Mouse (Mus musculus) frontal cortex, adult 2 months (tissue): Measurements from ENCODE around the gene Shprh. TPM values are rescaled to one million over a fixed set of nuclear protein-coding genes. Genes with fewer than 3 reads are reported as not detected.
A peak's percentile ranks its signal among the peaks of the same experiment; 100 is the strongest.
"Not testable (repeated sequence)": the region's sequence is repeated elsewhere in the genome, so short reads cannot be mapped to it uniquely, and the experiment has no call there.

ENCODE experiments used
- DNase-seq, 2 experiments: peaks; one replicate each; pipeline ENCODE4 v3.0.0; 2022; ENCODE audit warnings: low spot score in 1 of 2; ENCODE audit errors: extremely low spot score in 1 of 2
- polyA plus RNA-seq: library from polyadenylated mRNA; depleted of rRNA; stranded (reverse); fragments of >200 nt; gene quantifications from 2 replicates; pipeline ENCODE4 v1.2.3, GENCODE M21; 2012; rRNA removed

Shprh gene
- 14.3 and 16.1 TPM in 2 replicates for polyA plus RNA-seq

DNA sequence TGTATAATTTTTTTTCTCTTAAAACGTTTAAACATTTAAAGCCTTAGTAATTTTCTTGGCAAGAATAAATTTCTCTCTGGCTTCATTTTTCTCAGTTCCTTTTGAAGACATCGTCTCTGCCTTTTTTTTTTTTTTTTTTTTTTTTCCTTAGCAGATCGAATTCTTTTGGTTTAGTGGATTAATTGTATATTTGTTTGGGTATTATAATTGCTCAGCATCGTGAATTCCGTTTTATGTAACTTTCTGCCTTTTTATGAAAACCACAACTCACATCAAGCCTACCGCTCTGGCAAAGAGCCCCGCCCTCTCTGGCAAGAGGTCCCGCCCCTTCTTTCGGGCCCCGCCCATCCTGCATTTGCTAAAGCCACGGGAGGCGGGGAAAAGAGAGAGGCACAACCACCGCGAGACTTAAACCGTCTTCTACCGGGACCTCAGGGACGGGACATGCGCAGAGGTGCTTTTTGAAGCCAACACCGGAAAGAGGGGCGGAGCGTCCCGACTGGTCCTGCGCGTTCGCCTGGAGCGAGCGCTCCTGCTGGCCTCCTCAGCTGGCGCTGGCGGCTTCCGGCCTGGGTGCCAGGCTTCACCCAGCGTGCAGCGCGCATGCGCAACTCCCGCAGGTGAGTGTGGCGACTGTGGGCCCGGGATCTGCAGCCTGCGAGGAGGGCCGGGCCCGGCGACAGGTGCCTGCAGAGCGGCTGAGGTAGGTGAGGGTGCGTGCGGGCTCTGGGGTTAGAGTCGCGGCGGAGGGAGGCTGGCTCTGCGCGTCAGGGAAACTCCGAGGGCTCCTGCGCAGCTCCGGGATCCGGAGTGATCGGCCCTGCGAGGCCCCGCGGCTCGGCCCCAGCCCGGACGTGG, at the start of gene Shprh:
Shprh (plus strand) TSS at position 544 of the 858 bp plus-strand sequence.
- peak; percentile 98 for DNase-seq

DNA sequence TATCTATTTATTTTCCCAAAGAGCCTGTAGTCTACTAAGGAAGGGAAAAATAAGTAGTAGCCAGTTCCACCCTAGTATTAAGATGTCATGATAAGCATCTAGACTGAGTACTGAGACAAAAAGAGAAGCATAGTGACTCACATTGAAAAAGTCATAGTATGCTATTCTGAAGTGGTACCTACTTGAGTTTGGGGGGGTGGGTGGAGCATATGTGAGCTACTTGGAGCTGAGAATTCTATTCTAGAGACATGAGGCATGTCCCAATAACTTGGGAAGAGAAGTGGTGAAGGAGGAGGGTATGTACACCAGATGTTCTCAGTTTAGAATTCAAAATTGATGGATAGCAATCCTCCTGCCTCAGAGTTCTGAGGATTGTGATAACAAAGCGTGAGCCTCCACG, 27.4 kb upstream of the Shprh start:
- peak in 1 of 2 experiments; percentile 20 for DNase-seq

DNA sequence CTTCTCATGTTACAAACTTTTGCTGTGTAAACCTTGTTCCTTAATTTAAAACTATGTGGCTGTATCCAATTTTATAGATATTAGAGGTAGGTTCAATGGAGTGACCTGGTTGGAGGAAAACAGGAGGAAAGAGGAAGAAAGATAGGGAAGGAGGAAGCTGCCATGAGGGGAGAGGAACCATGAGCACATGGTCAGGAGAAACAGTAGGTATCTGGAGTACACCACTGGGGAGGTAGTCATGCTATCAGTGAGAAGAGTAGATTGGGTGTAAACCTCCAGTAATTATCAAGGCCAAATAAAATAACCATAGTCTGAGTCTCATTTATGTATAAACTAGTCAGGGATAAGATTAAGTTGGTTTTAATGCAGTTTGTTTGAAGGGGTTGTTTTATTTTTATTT, 3.6 kb upstream of the Shprh start:
- DNase-seq: no peak

- no peak for DNase-seq
Measured at GRCm38 (mm10) chr10:11148446-11148845, 781 bp upstream of the Shprh start.

DNA sequence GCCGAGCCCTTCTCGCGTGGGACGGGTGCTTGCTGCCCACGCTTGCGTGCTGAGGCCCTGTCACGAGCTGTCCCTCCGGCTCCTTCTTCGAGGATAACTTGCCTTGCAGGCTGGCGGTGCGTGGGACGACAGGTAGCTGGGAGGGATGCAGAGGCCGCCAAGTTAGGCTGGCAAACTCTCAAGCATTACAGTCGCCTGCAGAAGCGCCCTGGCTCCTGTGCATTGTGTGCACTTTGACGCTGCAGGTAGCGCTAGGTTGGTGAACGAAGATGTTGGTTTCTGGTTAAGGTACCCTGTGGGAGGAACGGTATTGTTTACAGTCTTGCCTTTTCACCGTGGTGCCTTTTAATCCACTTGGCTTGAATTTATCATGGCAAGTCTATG, 507 bp downstream of the Shprh start:
- peak in 1 of 2 experiments; percentile 6 for DNase-seq

GRCm38 (mm10) chr10:11151644-11152043, 2.4 kb downstream of the Shprh start:
- DNase-seq: no peak

- no peak for DNase-seq
Measured at GRCm38 (mm10) chr10:11157039-11157438, 7.8 kb downstream of the Shprh start.

GRCm38 (mm10) chr10:11164537-11164936, 15.3 kb downstream of the Shprh start:
- no peak for DNase-seq

DNA sequence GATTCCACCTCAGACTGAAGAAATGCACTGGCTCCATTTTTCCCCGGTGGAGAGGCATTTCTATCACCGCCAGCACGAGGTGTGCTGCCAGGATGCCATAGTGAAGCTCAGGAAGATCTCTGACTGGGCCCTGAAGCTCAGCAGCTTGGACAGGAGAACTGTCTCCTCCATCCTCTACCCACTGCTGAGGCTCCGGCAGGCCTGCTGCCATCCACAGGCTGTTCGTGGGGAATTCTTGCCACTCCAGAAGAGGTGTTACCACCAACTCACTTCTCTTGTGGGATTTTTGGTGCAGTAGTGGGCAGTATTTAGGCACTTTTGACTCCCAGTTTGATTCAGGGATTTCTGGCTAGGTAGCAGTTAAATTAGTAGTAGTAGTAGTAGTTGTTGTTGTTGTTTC, 21.0 kb downstream of the Shprh start:
- DNase-seq: peak in 1 of 2 experiments; percentile 27

- no peak for DNase-seq
Measured at GRCm38 (mm10) chr10:11171615-11172014, 22.4 kb downstream of the Shprh start.

- no peak for DNase-seq
Measured at GRCm38 (mm10) chr10:11172519-11172918, 23.3 kb downstream of the Shprh start.

DNA sequence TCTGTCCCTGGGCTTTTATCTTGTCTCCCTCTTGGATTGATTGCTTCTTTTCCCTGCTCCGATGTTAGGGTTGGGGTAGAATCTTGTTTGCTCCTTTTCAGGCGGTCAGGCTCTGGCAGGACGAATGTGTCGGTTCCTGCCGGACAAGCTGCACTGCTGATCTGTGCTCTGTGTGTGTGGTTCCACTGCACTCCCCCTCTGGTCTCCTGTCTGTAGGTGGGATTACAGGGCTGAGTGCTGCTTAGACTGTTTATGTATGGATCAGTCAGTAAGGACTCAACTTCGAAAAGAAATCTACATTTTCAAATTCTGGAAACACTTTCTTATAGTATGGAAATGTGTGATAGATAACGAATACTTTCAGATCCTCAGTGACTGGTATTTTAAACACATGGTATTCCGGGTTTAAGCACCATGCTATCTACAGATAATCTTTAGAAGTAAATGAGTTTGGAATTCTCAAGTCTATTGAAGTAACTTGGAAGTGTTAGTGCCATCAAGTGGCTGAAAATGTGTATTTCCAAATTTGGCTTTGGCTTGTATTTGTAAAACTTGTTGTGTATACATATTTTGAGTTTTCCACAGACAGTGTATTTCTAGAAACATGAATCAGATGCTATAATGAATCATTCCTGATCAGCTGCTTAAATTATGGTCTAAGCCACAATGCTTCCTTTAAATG, 26.7 kb downstream of the Shprh start:
- DNase-seq: peak in 1 of 2 experiments; percentile 40

GRCm38 (mm10) chr10:11180077-11180476, 30.9 kb downstream of the Shprh start:
- no peak for DNase-seq

DNA sequence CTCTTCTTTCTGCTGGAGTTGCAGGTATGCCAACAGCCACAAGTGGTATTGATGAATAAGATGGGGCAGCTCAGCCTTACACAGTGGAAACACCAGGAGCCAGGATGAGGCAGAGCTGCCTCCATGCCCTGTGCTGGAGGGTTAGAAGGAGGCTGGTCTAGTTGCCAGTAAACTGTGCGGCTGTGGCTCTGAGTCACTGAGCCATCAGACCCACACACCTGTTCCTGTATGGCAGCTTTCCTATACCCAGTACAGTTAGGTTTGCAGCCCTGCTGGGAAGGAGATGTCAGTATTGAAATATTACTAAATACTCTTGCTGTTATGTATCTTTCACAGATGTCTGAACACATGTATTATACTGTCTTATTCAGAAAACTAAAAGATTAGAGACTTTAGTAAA, 48.1 kb downstream of the Shprh start:
- peak in 1 of 2 experiments; percentile 22 for DNase-seq

- peak in 1 of 2 experiments; percentile 10 for DNase-seq
Measured at GRCm38 (mm10) chr10:11198346-11198745, 49.1 kb downstream of the Shprh start.

DNA sequence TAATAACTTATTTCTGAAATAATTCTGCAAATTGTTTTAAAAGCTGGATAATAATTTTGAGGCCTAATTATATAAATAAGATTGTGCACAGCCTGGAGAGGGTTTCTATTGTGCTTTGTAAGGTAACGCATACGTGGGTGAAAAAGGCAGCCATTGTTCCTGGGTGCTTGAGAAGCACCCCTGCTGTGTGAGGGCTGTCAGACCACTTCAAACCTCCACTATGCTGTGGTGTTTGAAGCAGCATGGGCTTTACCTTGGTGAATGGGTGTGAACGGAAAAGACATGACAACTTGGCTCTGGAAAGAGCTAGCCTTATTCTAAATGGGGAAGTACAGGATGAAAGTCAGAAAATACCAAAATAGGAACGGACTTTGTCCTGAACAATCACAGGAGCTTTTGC, 50.8 kb downstream of the Shprh start:
- DNase-seq: no peak

DNA sequence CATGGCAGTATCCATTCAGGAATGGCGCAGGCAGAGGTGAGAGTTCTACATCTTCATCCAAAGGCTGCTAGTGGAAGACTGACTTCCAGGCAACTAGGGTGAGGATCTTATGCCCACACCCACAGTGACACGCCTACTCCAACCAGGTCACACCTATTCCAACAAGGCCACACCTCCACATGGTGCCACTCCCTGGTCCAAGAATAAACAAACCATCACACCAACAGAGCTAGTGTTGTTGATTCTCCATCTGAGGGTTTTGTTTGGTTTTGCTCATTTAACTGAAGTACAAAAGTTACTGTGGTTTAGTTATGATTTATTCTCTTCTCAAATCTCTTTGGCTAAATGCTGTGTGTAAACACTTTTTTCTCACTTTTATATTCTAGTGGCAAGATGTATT, 56.7 kb downstream of the Shprh start:
- DNase-seq: not testable (repeated sequence)

DNA sequence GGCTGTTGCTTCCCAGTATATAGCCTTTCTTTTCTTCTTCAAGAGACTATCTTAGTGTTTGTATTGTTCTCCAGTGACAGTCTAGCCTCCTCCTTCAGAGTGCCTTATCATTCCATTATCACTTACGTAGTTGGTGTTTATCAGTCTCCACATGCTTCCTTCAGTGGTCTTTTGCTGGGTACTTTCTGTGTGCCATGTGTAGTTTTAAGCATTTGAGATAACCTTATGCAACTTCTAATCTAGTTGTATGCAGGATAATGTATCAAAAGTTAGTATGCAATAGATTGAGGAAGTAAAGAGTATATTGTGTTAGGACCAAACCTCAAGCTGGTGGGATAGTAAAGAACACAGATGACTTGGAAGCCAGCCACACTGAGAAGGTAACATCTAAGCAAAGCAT, 59.4 kb downstream of the Shprh start:
- no peak for DNase-seq

DNA sequence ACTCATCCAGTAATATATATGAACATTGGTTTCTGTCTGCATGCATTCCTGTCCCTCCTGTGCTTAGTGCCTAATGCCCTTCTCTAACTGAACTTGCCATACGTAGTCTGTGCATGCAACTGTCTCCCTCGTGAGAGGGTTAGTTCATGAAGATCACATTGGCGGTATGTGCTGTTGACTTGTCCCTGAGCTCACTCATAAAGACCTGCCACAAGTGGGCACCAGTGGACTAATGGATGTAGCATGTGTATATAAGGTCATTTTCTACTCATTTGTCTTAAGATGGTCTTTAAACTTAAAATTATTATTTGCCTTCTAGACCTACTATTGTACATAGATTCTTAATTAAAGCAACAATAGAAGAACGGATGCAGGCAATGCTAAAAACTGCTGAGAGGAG, 62.8 kb downstream of the Shprh start:
- DNase-seq: no peak

DNA sequence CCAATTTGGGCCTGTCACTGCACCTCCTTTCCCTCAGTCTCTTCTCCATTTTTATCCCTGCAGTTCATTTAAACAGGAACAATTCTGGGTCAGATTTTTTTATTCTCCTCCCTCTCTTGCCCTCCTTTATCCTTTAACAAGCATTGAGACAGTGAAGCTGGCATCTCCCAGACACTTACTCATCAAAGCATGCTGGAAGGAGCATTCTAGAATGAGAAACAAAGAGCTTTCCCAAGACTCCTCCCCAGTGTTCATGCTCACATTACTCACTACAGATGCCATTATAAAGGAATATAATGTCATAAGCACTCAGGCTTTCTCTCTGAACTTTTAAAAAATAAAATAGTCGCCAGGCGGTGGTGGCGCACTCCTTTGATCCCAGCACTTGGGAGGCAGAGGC, 77.2 kb downstream of the Shprh start:
- DNase-seq: peak in 1 of 2 experiments; percentile 25

DNA sequence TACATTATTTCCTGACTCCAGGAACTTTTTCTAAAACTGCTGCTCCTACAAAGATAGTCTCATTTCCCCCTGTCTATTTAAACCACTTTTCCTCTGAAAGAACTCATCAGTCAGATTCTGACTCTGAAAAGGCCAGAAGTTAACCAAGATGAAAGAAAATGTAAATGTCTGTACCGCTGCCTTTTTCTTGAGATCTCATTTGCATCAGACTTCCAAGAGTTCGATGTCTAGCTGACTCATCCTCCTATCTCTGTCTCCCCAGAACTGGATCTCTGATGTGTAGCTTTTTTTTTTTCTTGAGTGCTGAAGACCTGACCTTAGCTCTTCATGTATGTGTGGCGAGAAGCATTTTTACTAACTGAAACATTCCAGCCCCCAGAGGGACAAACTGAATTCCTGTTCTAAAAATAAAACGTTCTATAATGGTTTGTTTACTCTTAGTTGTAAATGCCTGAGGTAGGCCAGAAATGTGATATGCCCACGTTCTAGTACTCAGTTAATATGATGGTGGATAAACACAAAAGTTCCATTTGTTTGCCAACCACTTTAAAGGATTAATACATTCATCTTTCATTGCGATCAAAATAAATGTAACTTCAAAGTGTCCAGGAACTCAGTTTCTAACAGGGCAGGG, 80.4 kb downstream of the Shprh start:
- peak in 1 of 2 experiments; percentile 32 for DNase-seq
